Mouse (Mus musculus) heart, adult 2 months (tissue): Measurements from ENCODE around the gene Olfr95. TPM values are rescaled to one million over a fixed set of nuclear protein-coding genes. Genes with fewer than 3 reads are reported as not detected.

ENCODE experiments used
- DNase-seq, 2 experiments: peaks; one replicate each; pipeline ENCODE4 v3.0.0; 2021
- H3K27ac ChIP-seq: fragments of 200-600 bp; 2 replicates; pipeline ENCODE4 v1.8.1; 2022
- H3K27me3 ChIP-seq: fragments of 200-500 bp; 2 replicates; pipeline ENCODE4 v1.6.1; 2012; ENCODE audit warnings: mild to moderate bottlenecking, low read length, inconsistent platforms, mixed read lengths; ENCODE audit not compliant: control insufficient read depth, insufficient read depth
- H3K36me3 ChIP-seq: fragments of 200-500 bp; 2 replicates; pipeline ENCODE4 v1.6.1; 2012; ENCODE audit warnings: low read length, inconsistent platforms; ENCODE audit not compliant: control insufficient read depth, insufficient read depth
- H3K4me1 ChIP-seq: fragments of 200-500 bp; 2 replicates; pipeline ENCODE4 v1.6.1; 2011; ENCODE audit warnings: low read length; ENCODE audit not compliant: control insufficient read depth, insufficient read depth
- H3K4me3 ChIP-seq: fragments of 200-600 bp; 2 replicates; pipeline ENCODE4 v1.8.1; 2022
- H3K79me2 ChIP-seq: fragments of 200-500 bp; replicated peaks from 2 replicates; pipeline ENCODE4 v1.6.1; 2012; ENCODE audit warnings: mild to moderate bottlenecking, inconsistent platforms, low read length, moderate library complexity, mixed read lengths; ENCODE audit not compliant: control insufficient read depth, insufficient read depth
- H3K9ac ChIP-seq: fragments of 200-500 bp; 2 replicates; pipeline ENCODE4 v1.6.1; 2012; ENCODE audit warnings: low read depth, mild to moderate bottlenecking, control low read depth, inconsistent platforms, low read length, mixed read lengths
- CTCF ChIP-seq: fragments of 200-600 bp; IDR thresholded peaks from 2 replicates; pipeline ENCODE4 v1.8.1; 2022; ENCODE audit warnings: antibody characterized with exemption, mild to moderate bottlenecking, moderate library complexity
- EP300 ChIP-seq: fragments of 200-500 bp; IDR thresholded peaks from 2 replicates; pipeline ENCODE4 v1.6.1; 2011; ENCODE audit warnings: low read depth, low read length, control low read depth; ENCODE audit not compliant: insufficient read depth
- POLR2A ChIP-seq: fragments of 200-500 bp; IDR thresholded peaks from 2 replicates; pipeline ENCODE4 v1.6.1; 2011; ENCODE audit warnings: mild to moderate bottlenecking, low read depth, low read length, control low read depth; ENCODE audit not compliant: insufficient read depth
- WGBS: fragments of 180-500 bp; shearing (Covaris S2); methylation state at CpG from one replicate; pipeline ENCODE4 v1.1.7; 2018; 5-methylcytosine and 5-hydroxymethylcytosine counted together
- intact Hi-C: fragments of 180-260 bp; cut with DNase I; formaldehyde crosslinking; loops from one replicate; pipeline ENCODE4 v1.15.1; 2025
- polyA plus RNA-seq: library from polyadenylated mRNA; depleted of rRNA; stranded (reverse); fragments of >200 nt; gene quantifications from 2 replicates; pipeline ENCODE4 v1.2.3, GENCODE M21; 2012; rRNA removed
- total RNA-seq, 2 experiments: library from RNA; stranded (reverse); gene quantifications; 2 replicates each; pipeline ENCODE4 v1.2.3; 2021

The Olfr95 gene
- total and polyA plus RNA-seq, 3 experiments: not detected

- no peak overlapping the region for H3K27ac ChIP-seq
- 20% methylated on average over 6 of the region's 6 CpGs for WGBS
- no peaks in the 10 kb centered on the region for H3K27me3 ChIP-seq
- H3K4me3 ChIP-seq: no peak overlapping the region
- H3K4me1 ChIP-seq: peaks cover 1% of the 10 kb centered on the region; the same call in 1 of the 2 replicates
- no peak for DNase-seq
- H3K9ac ChIP-seq: no peak overlapping the region
- intact Hi-C loops: no loop called here
- no peak for TF ChIP-seq POLR2A
- no peak for TF ChIP-seq EP300
- no peak for TF ChIP-seq CTCF
- H3K36me3 ChIP-seq: no peaks in the 10 kb centered on the region
- H3K79me2 ChIP-seq: no peaks in the 10 kb centered on the region
Observed at GRCm38 (mm10) chr17:37185474-37185873, 27.4 kb downstream of the Olfr95 start.

- Histone ChIP-seq H3K27ac (no peak within 1 kb of the TSS), H3K36me3 (no peaks in the 10 kb centered on the region), H3K27me3 (no peaks in the 10 kb centered on the region), H3K4me3 (no peak within 1 kb of the TSS), H3K79me2 (no peaks in the 10 kb centered on the region), H3K9ac (no peak within 1 kb of the TSS), H3K4me1 (no peaks in the 10 kb centered on the region)
- no peak for DNase-seq
- TF ChIP-seq POLR2A (no peak), CTCF (no peak), EP300 (no peak)
- intact Hi-C loops: no loop called here
Observed at GRCm38 (mm10) chr17:37161394-37161793, 51.5 kb downstream of the Olfr95 start, which contains the start of gene Olfr93. Gene Olfr93 (minus strand): TSS chr17:37161494.

Other genes with a start within 250 kb of the Olfr95 start
- under 1 TPM; 0.27 to 0.63 TPM for gene 2410137M14Rik, start 231.9 kb downstream of the Olfr95 start, total RNA-seq
- gene 2410137M14Rik, start 231.9 kb downstream of the Olfr95 start, polyA plus RNA-seq: 0.41 and 0.61 TPM in 2 replicates
- gene H2-M5, start 223.6 kb downstream of the Olfr95 start, total RNA-seq: under 1 TPM; 0.41 to 0.63 TPM
- gene H2-M5, start 223.6 kb downstream of the Olfr95 start, polyA plus RNA-seq: 0.14 and 0.35 TPM in 2 replicates
- gene Zfp57, start 212.0 kb downstream of the Olfr95 start, total RNA-seq: 1 to 10 TPM in 1 of 2 experiments, under 1 TPM in 1; 0.94 to 1.4 TPM
- gene Zfp57, start 212.0 kb downstream of the Olfr95 start, polyA plus RNA-seq: 2.3 and 4.3 TPM in 2 replicates
- gene Mog, start 189.7 kb downstream of the Olfr95 start, total RNA-seq: not detected
- 0.09 TPM in 1 of 2 replicates, not detected in the other for gene Mog, start 189.7 kb downstream of the Olfr95 start, polyA plus RNA-seq
- 1 to 10 TPM; 6.5 to 6.7 TPM for gene Gabbr1, start 167.2 kb downstream of the Olfr95 start, total RNA-seq
- 15.5 and 17.4 TPM in 2 replicates for gene Gabbr1, start 167.2 kb downstream of the Olfr95 start, polyA plus RNA-seq
- not detected for gene Olfr90, start 124.6 kb downstream of the Olfr95 start, total RNA-seq
- not detected in 2 replicates for gene Olfr90, start 124.6 kb downstream of the Olfr95 start, polyA plus RNA-seq
- not detected for gene Olfr91, start 114.8 kb downstream of the Olfr95 start, total RNA-seq
- not detected in 2 replicates for gene Olfr91, start 114.8 kb downstream of the Olfr95 start, polyA plus RNA-seq
- not detected for gene Olfr92, start 93.0 kb downstream of the Olfr95 start, total RNA-seq
- not detected in 2 replicates for gene Olfr92, start 93.0 kb downstream of the Olfr95 start, polyA plus RNA-seq
- not detected for gene Olfr93, start 51.6 kb downstream of the Olfr95 start, total RNA-seq
- gene Olfr93, start 51.6 kb downstream of the Olfr95 start, polyA plus RNA-seq: not detected in 2 replicates
- not detected for gene Ubd, start 19.2 kb downstream of the Olfr95 start, total RNA-seq
- gene Ubd, start 19.2 kb downstream of the Olfr95 start, polyA plus RNA-seq: 0.12 TPM in 1 of 2 replicates, not detected in the other
- gene Olfr94, start 12.1 kb downstream of the Olfr95 start, total RNA-seq: not detected
- not detected in 2 replicates for gene Olfr94, start 12.1 kb downstream of the Olfr95 start, polyA plus RNA-seq
- not detected for gene Olfr96, start 7.0 kb upstream of the Olfr95 start, total RNA-seq
- not detected in 2 replicates for gene Olfr96, start 7.0 kb upstream of the Olfr95 start, polyA plus RNA-seq
- gene Olfr97, start 24.2 kb upstream of the Olfr95 start, total RNA-seq: not detected
- gene Olfr97, start 24.2 kb upstream of the Olfr95 start, polyA plus RNA-seq: not detected in 2 replicates
- gene Olfr98, start 50.6 kb upstream of the Olfr95 start, total RNA-seq: not detected
- gene Olfr98, start 50.6 kb upstream of the Olfr95 start, polyA plus RNA-seq: not detected in 2 replicates
- gene H2-M3, start 57.1 kb upstream of the Olfr95 start, total RNA-seq: 1 to 10 TPM; 3.2 to 3.3 TPM
- gene H2-M3, start 57.1 kb upstream of the Olfr95 start, polyA plus RNA-seq: 4.9 and 5.0 TPM in 2 replicates
- gene Olfr99, start 70.3 kb upstream of the Olfr95 start, total RNA-seq: not detected
- not detected in 2 replicates for gene Olfr99, start 70.3 kb upstream of the Olfr95 start, polyA plus RNA-seq
- gene Olfr101, start 91.2 kb upstream of the Olfr95 start, total RNA-seq: not detected
- gene Olfr101, start 91.2 kb upstream of the Olfr95 start, polyA plus RNA-seq: not detected in 2 replicates
- not detected for gene Olfr102, start 103.9 kb upstream of the Olfr95 start, total RNA-seq
- gene Olfr102, start 103.9 kb upstream of the Olfr95 start, polyA plus RNA-seq: not detected in 2 replicates
- gene Olfr103, start 126.6 kb upstream of the Olfr95 start, total RNA-seq: not detected
- not detected in 2 replicates for gene Olfr103, start 126.6 kb upstream of the Olfr95 start, polyA plus RNA-seq
- not detected for gene Olfr104-ps, start 146.5 kb upstream of the Olfr95 start, total RNA-seq
- not detected in 2 replicates for gene Olfr104-ps, start 146.5 kb upstream of the Olfr95 start, polyA plus RNA-seq
- gene Olfr105-ps, start 165.9 kb upstream of the Olfr95 start, total RNA-seq: not detected
- gene Olfr105-ps, start 165.9 kb upstream of the Olfr95 start, polyA plus RNA-seq: not detected in 2 replicates
- gene Olfr106-ps, start 177.3 kb upstream of the Olfr95 start, total RNA-seq: not detected
- not detected in 2 replicates for gene Olfr106-ps, start 177.3 kb upstream of the Olfr95 start, polyA plus RNA-seq
- gene Olfr107, start 186.1 kb upstream of the Olfr95 start, total RNA-seq: not detected
- not detected in 2 replicates for gene Olfr107, start 186.1 kb upstream of the Olfr95 start, polyA plus RNA-seq
- gene Olfr108, start 232.4 kb upstream of the Olfr95 start, total RNA-seq: not detected
- gene Olfr108, start 232.4 kb upstream of the Olfr95 start, polyA plus RNA-seq: not detected in 2 replicates
- gene Olfr109, start 245.8 kb upstream of the Olfr95 start, total RNA-seq: not detected
- gene Olfr109, start 245.8 kb upstream of the Olfr95 start, polyA plus RNA-seq: not detected in 2 replicates